21 mouse cellular contexts compared by ENCODE assay signal in the genomic region with DNA sequence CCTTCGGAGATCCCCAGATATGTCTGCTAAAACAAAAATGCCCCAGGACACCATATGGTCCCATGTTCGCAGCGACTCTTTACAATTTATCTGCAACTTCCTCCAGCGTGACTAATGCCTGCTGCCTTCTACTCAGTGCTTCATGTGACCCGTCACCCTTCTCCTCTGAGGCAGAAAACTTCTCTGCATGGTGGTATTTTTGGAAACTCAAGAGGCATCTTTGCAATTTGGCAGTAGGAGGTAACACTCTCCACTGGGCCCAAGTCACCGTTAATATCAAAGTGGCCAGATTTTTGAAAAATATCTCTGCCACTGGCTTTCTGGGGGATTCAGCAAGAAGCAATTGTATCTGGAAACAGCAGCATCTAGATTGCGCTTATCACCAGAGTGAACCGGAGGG.
DNase-seq lines count a peak whose midpoint lies in the region; ATAC-seq and TF ChIP-seq lines count a peak whose summit lies in the region.
"Had no signal": no experiment of that assay in that cellular context is flagged by ENCODE, and none has a peak within 500 bp of the region (broad histone marks: within the 10 kb centered on the region; RNA-seq: fewer than 3 reads in every experiment).

No protein-coding gene starts in this region.

- no peaks in the 10 kb centered on the region for H3K9me3 ChIP-seq in kidney, postnatal 0 days (replicated peaks; ENCODE audit: low read length)
- H3K9me3 ChIP-seq in kidney, embryonic 15.5 days (replicated peaks) = no peaks in the 10 kb centered on the region
- no peaks in the 10 kb centered on the region for H3K9me3 ChIP-seq in heart, embryonic 15.5 days (replicated peaks)
- H3K9me3 ChIP-seq in forebrain, embryonic 10.5 days = no peaks in the 10 kb centered on the region
- H3K9me3 ChIP-seq: hindbrain, embryonic 10.5 days; midbrain, embryonic 15.5 days; neural tube, embryonic 13.5 days had no signal

- no peak for ATAC-seq in kidney, postnatal 0 days (replicated peaks; ENCODE audit: low FRiP score, low read depth)
- ATAC-seq in kidney, embryonic 15.5 days (replicated peaks; ENCODE audit: low FRiP score) = no peak
- 0 out of 2 replicates have a peak, but pooled peaks have one; percentile 47 for ATAC-seq in heart, embryonic 15.5 days (replicated peaks; ENCODE audit: insufficient number of reproducible peaks, insufficient read depth, low FRiP score, low read depth)
- ATAC-seq: forebrain, postnatal 0 days; intestine, postnatal 0 days; midbrain, embryonic 15.5 days; Patski had no signal

- H3K9ac ChIP-seq in kidney, postnatal 0 days (ENCODE audit: low read depth, low read length) = no peak overlapping the region
- no peak overlapping the region for H3K9ac ChIP-seq in kidney, embryonic 15.5 days
- no peak overlapping the region for H3K9ac ChIP-seq in heart, embryonic 15.5 days
- H3K9ac ChIP-seq: forebrain, postnatal 0 days; liver, embryonic 14.5 days; lung, embryonic 14.5 days; midbrain, embryonic 15.5 days; neural tube, embryonic 13.5 days had no signal

- no peaks in the 10 kb centered on the region for H3K4me1 ChIP-seq in kidney, postnatal 0 days (replicated peaks; ENCODE audit: insufficient read depth, low read length)
- H3K4me1 ChIP-seq in kidney, embryonic 15.5 days = 0 out of 2 replicates have a peak, but pooled peaks cover 12% of the 10 kb centered on the region
- peaks cover 10% of the 10 kb centered on the region for H3K4me1 ChIP-seq in heart, embryonic 15.5 days (replicated peaks)
- H3K4me1 ChIP-seq in forebrain, embryonic 10.5 days = peaks cover 7% of the 10 kb centered on the region; the same call in 1 of the 2 replicates
- H3K4me1 ChIP-seq: hindbrain, embryonic 10.5 days; midbrain, embryonic 15.5 days; neural tube, embryonic 13.5 days had no signal

- H3K4me3 ChIP-seq in kidney, postnatal 0 days (replicated peaks; ENCODE audit: low read depth, low read length) = no peak overlapping the region
- no peak overlapping the region for H3K4me3 ChIP-seq in kidney, embryonic 15.5 days (replicated peaks)
- no peak overlapping the region for H3K4me3 ChIP-seq in heart, embryonic 15.5 days
- H3K4me3 ChIP-seq in forebrain, embryonic 10.5 days = no peak overlapping the region
- H3K4me3 ChIP-seq: hindbrain, embryonic 10.5 days; left cerebral cortex, adult 2 months; midbrain, embryonic 15.5 days; neural tube, embryonic 13.5 days had no signal

- no peaks in the 10 kb centered on the region for H3K27me3 ChIP-seq in kidney, postnatal 0 days (ENCODE audit: insufficient read depth, low read length)
- no peaks in the 10 kb centered on the region for H3K27me3 ChIP-seq in kidney, embryonic 15.5 days
- no peaks in the 10 kb centered on the region for H3K27me3 ChIP-seq in heart, embryonic 15.5 days
- no peaks in the 10 kb centered on the region for H3K27me3 ChIP-seq in forebrain, embryonic 10.5 days (ENCODE audit: poor library complexity, severe bottlenecking)
- H3K27me3 ChIP-seq: midbrain, embryonic 15.5 days; neural tube, embryonic 13.5 days; Patski had no signal

- DNase-seq in kidney, postnatal 0 days (ENCODE audit: low spot score) = peak; percentile 7
- peak; percentile 39 to 40 for DNase-seq in heart, adult 9 months (ENCODE audit: low spot score in 2 of 2)
- DNase-seq in frontal cortex, postnatal 36 days (ENCODE audit: low spot score in 2 of 2) = no peak
- DNase-seq in thymus, postnatal 25 days = no peak
- no peak for DNase-seq in forebrain, embryonic 10.5 days (ENCODE audit: extremely low spot score, low spot score)
- DNase-seq: adrenal gland, postnatal 36 days; cerebellum, adult 11-12 months; cerebellum, postnatal 10 days; forebrain, postnatal 0 days; lung, embryonic 14.5 days; lung, postnatal 36 days; thymus, adult 18-20 months had no signal

- H3K27ac ChIP-seq in kidney, postnatal 0 days = no peak overlapping the region
- H3K27ac ChIP-seq in kidney, embryonic 15.5 days = no peak overlapping the region
- peak overlapping the region; percentile 83 for H3K27ac ChIP-seq in heart, embryonic 15.5 days
- no peak overlapping the region for H3K27ac ChIP-seq in forebrain, embryonic 10.5 days
- H3K27ac ChIP-seq: hindbrain, embryonic 10.5 days; left cerebral cortex, adult 2 months; liver, embryonic 14.5 days; midbrain, embryonic 15.5 days; neural tube, embryonic 13.5 days had no signal

- WGBS in kidney, postnatal 0 days = 38% methylated on average over 8 of the region's 8 CpGs
- 50% methylated on average over 8 of the region's 8 CpGs for WGBS in kidney, embryonic 15.5 days
- 21% methylated on average over 8 of the region's 8 CpGs for WGBS in heart, embryonic 15.5 days
- 79% methylated on average over 8 of the region's 8 CpGs for WGBS in forebrain, embryonic 10.5 days

- no peak for TF ChIP-seq CTCF in kidney, postnatal 0 days (IDR thresholded peaks at IDR 0.05; ENCODE audit: low read depth)

- no peak overlapping the region for H3K4me2 ChIP-seq in kidney, postnatal 0 days (ENCODE audit: low read length)
- no peak overlapping the region for H3K4me2 ChIP-seq in kidney, embryonic 15.5 days
- peak overlapping the region; percentile 41 for H3K4me2 ChIP-seq in heart, embryonic 15.5 days
- H3K4me2 ChIP-seq: lung, embryonic 14.5 days; midbrain, embryonic 15.5 days; neural tube, embryonic 13.5 days had no signal

- no peaks in the 10 kb centered on the region for H3K36me3 ChIP-seq in kidney, postnatal 0 days (ENCODE audit: insufficient read depth, low read length)
- H3K36me3 ChIP-seq in kidney, embryonic 15.5 days = no peaks in the 10 kb centered on the region
- H3K36me3 ChIP-seq in heart, embryonic 15.5 days = no peaks in the 10 kb centered on the region
- H3K36me3 ChIP-seq in forebrain, embryonic 10.5 days (replicated peaks) = no peaks in the 10 kb centered on the region
- H3K36me3 ChIP-seq: hindbrain, embryonic 10.5 days; midbrain, embryonic 15.5 days; neural tube, embryonic 13.5 days had no signal

Comparison
In these comparisons a context has a peak if more than half of its experiments do, and no peak if none do; other contexts are left out.
1. DNase-seq: peak in kidney, postnatal 0 days (single experiment) and heart, adult 9 months (2 of 2); none in frontal cortex, postnatal 36 days (0 of 2), thymus, postnatal 25 days (single experiment) and forebrain, embryonic 10.5 days (single experiment).